Mouse (Mus musculus): ENCODE data around the gene 4930453N24Rik.

4930453N24Rik gene

DNA sequence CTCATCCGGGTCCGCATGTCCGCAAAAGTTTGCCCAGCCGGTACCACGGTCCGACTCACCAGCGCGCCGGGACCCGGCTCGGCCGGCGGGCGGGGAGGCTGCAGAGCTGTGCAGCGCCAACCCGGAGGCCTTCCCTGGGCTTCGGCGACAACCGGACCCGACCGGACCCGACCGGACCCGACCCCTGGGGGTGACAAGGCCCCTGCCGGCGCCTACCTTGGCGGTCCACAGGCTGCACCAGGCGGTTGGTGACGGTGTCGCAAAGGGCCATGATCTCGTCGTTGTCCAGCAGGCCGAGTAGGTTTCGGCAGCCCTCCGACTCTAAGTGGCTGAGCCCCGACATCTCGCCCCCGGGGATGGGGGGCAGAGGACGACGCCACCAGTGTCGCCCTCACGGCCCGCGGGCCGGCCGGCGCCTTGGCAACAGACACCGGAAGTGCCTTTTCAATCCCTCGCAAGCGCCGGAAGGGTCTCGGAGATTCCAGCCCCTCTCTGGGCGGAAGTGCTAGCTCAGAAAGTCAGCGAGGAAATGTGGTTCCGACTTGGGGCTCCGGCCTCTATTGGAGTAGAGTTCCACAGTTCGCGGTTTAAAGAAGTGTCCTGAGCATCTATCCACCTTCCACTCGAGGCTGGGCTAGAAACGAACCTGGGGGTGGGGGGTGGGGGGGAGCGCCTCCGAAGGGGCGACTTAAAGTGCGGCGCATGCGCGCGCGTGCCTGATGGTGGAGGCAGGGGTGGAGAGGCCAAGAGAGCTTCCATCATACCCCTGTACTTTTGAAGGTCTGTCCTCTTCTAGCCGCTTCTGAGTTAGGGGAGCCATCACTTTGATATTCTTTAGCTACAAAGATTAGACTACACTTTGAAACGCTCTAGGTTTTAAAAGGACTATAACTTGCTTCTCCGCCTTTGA, at the start of gene 4930453N24Rik:
Gene 4930453N24Rik, minus strand, starts transcription at position 641 of the 910 bp plus-strand sequence.
- DNase-seq (ENCODE audit: low spot score in 2 of 2): peak; percentile 79 to 83

GRCm38 (mm10) chr16:64817094-64817765, 46.3 kb upstream of the 4930453N24Rik start:
- no peak for DNase-seq (ENCODE audit: low spot score in 2 of 2)

- DNase-seq (ENCODE audit: low spot score in 2 of 2): no peak
These were observed 32.1 kb upstream of the 4930453N24Rik start for GRCm38 (mm10) chr16:64803041-64803440.

DNA sequence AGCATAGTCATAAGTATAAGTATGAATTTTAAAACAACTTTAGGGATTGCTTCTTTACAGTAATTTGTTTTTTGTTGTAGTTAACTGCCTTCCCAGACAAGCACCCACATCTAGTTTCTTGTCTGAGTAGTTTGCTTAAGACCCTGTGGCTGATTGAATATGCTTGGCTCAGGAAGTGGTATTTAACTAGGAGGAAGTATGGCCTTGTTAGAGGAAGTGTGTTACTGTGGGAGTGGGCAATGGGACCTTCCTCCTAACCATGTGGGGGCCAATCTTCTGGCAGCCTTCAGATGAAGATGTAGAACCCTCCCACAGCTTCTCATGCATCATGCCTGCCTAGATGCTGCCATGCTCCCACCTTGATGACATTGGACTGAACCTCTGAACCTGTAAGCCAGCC, 30.7 kb upstream of the 4930453N24Rik start:
- DNase-seq (ENCODE audit: low spot score in 2 of 2): no peak

DNA sequence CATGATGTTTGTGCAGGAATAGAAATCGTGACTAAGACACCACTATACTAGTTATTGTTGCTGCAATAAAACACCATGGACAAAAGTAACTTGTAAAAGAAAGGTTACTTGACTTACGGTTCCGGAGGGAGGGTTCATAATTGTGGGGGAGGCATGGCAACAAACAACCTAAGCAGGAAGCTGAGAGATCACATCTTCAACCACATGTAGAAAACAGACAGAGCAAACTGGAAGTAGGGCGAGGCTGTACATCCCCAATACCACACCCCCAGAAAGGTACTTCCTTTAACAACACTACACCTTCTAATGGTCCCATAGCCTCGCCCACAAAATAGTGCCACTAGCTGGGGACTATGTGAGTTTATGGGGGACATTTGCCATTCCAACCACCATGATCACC, 29.4 kb upstream of the 4930453N24Rik start:
- no peak for DNase-seq (ENCODE audit: low spot score in 2 of 2)

DNA sequence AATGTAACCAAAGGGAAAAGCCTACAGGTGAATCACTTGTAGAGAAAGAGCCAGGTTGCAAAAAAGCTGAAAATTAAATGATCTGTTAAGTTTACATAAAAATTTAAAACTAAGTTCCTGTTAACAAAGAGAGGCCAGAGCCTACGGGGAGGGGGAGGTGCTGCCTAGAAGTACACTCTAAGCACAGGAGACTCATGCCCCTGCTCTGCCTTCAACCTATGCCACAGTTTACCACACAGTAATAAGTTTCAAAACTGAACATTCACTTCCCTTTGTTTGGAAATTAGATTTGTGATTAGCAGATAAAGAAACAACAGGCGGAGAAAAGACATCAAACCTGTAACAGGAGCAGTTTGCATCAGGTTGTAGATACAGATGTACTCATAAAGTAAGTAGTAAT, 23.8 kb upstream of the 4930453N24Rik start:
- no peak for DNase-seq (ENCODE audit: low spot score in 2 of 2)

DNA sequence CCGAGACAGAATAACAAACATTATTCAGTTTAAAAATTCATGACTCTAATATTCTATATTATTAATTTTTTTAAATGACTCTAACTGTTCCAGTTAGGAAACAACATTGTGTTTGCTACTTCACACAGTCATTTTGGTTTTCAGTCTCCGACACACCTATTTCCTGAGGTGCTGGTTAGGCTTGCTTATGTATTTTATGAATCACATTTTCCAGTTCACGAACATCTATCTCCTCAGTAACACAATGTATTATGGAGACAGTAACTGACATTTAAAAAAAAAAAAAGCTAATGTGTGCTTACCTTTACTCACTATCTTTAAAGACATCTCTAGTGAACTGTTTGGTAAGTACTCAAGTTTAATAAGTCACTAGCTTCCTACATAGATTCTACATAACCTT, 18.7 kb upstream of the 4930453N24Rik start:
- DNase-seq (ENCODE audit: low spot score in 2 of 2): no peak

DNA sequence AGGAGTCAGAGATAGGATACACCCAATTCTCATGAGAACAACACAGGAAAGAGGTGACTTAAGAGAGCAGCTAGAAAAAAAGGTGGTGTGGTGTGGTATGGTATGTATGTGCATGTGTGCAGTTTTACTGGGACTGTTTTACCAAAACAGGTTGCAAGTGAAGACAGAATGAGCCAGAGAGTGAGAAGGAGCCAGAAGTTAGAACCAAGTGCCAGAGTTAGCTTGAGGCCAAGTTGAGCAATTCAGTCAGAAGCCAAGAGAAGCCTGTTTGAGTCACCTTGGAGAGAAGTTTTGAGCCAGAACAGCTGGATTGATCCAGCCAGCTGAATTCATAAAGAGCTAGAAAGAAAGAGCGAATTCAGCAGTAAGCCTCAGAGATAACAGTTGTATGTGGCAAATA, 4.6 kb upstream of the 4930453N24Rik start:
- DNase-seq (ENCODE audit: low spot score in 2 of 2): no peak

- DNase-seq (ENCODE audit: low spot score in 2 of 2): no peak
These were observed 464 bp upstream of the 4930453N24Rik start for GRCm38 (mm10) chr16:64771431-64771818.

- DNase-seq (ENCODE audit: low spot score in 2 of 2): no peak
These were observed 4.2 kb downstream of the 4930453N24Rik start for GRCm38 (mm10) chr16:64766696-64767300.

DNA sequence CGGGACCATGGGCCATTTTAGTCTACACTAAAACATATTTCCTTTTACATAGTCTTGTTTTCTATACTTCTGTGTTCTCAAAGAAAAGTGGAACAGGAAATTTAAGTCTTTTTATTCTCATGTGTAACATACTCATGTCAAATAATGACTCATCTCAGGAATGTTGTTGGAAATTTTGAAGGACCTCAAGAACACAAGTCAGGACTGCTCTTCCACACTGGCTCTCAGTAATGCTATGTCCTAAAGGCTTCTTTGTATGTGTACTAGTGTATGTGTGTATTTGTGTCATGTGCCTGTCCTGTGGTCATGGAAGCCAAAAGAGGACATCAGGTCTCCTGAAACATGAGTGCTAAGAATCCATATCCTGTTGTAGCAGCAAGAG, 11.7 kb downstream of the 4930453N24Rik start:
- DNase-seq (ENCODE audit: low spot score in 2 of 2): no peak

- DNase-seq (ENCODE audit: low spot score in 2 of 2): peak in 1 of 2 experiments; percentile 10
These were observed 12.3 kb downstream of the 4930453N24Rik start for GRCm38 (mm10) chr16:64758561-64759244.

GRCm38 (mm10) chr16:64757666-64758400, 13.1 kb downstream of the 4930453N24Rik start:
- DNase-seq (ENCODE audit: low spot score in 2 of 2): peak in 1 of 2 experiments; percentile 15

DNA sequence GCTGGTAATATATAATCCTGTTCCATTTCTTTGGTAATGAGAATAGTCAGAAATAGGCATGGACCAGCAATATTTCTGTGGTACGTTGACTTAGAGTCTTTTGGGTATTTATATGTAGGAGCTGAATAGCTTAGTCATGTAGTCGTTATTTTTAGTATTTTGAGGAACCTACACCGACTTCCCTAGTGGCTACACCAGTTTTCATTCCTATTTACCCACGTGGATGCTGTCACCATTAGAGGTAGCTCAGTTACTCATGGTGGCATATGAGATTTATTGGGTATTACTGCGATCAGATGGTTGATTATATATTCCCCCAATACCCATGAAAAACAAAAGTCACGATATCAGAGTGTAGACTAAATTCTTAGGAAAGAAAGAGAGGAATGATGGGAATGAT, 14.6 kb downstream of the 4930453N24Rik start:
- DNase-seq (ENCODE audit: low spot score in 2 of 2): no peak

DNA sequence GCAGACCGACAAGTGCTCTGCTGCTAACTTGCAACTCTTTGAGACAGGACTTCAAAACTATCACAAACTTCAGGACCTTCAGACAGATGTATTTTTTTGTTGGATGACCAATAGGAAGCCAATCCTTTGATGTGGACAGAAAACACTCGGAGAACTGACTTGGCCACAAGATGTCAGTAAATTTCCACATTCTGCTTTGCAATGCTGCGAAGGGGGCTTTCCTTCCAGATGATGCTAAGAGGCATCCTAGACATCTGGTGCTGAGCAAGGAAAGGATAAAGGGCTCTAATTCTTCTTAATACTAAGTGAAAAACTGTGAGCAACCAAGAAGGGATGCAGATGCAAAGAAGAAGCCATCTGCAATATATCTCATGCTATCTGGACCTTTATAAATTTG, 16.2 kb downstream of the 4930453N24Rik start:
- no peak for DNase-seq (ENCODE audit: low spot score in 2 of 2)

DNA sequence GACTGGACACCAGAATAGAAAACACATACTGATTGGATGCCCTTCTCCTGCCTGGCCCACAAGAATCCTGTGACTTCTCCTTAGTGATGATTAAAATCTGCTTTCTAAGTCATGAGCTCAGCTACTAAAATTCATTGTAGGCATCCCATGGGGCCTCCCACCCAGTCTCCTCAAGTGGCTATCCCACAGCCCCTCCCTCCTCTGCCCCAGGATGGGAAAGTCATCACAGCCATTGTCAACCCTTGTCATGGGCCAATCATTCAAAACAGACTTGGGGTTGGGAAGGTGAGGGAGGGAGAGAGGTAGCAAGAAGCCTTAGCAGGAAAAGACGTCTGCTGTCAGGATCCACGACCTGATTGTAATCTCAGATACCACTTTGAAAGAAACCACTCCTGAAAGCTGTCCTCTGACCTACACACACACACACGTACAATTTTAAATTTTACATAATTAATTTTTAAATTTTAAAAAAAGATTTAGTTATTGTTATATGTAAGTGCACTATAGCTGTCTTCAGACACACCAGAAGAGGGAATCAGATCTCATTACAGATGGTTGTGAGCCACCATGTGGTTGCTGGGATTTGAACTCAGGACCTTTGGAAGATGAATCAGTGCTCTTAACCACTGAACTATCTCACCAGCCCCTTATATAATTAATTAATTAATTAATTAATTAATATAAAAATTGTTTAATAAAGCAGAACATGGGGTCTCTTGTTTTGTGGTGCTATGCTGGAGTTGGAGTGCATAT, 16.8 kb downstream of the 4930453N24Rik start:
- no peak for DNase-seq (ENCODE audit: low spot score in 2 of 2)

GRCm38 (mm10) chr16:64748237-64748636, 22.7 kb downstream of the 4930453N24Rik start:
- DNase-seq (ENCODE audit: low spot score in 2 of 2): peak; percentile 44 to 51

DNA sequence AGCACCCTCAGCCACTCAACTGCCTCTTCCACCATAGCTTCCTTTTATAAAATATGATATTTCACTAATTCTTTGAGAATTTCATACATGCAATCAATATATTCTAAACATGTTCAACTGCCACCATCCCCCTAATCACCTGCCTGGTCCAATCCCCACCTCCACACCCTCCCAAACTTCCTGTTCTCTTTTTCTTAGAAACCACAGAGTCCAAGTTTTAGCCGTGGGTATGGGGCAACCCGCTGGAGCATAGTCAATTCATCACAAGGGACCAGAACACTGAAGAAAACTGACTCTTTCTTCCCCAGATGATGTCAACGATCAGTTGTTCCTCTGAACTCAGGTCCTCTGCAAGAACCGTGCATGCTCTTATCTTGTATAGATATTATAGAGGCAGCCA, 25.9 kb downstream of the 4930453N24Rik start:
- no peak for DNase-seq (ENCODE audit: low spot score in 2 of 2)

GRCm38 (mm10) chr16:64737289-64737688, 33.7 kb downstream of the 4930453N24Rik start:
- DNase-seq (ENCODE audit: low spot score in 2 of 2): no peak

- DNase-seq (ENCODE audit: low spot score in 2 of 2): peak; percentile 39 to 63
These were observed 47.5 kb downstream of the 4930453N24Rik start for GRCm38 (mm10) chr16:64723273-64724057.
